Mouse (Mus musculus) cerebellum, adult 18-20 months (tissue): ENCODE measurements around the gene Trpc2.

ENCODE experiments used
- DNase-seq, 2 experiments: peaks; one replicate each; pipeline ENCODE4 v3.0.0; 2021

Trpc2 gene

GRCm38 (mm10) chr7:102102696-102103095 lies 19.8 kb downstream of the Trpc2 start:
- DNase-seq, result no peak

- no peak for DNase-seq
Measured at GRCm38 (mm10) chr7:102103555-102103954, 20.6 kb downstream of the Trpc2 start.

DNA sequence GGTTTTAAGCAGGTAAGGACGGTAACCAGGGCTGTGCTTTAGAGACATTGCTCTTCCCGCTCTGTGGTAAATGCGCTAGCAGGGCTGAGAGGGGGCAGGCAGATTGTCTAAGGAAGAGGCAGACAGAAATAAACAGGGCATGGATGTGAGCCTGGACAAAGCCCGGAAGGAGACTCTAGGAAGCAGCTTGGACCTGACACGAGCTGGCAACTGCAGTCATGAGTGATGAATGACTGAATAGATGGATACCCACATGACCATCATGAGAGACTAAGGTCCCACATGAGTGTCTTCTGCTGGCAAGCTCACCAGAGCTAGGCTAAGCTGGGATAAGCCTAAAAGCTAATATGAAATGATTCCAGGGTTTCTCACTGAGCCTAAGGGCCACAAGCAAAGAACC lies 21.2 kb downstream of the Trpc2 start:
- peak; percentile 40 to 47 for DNase-seq

DNA sequence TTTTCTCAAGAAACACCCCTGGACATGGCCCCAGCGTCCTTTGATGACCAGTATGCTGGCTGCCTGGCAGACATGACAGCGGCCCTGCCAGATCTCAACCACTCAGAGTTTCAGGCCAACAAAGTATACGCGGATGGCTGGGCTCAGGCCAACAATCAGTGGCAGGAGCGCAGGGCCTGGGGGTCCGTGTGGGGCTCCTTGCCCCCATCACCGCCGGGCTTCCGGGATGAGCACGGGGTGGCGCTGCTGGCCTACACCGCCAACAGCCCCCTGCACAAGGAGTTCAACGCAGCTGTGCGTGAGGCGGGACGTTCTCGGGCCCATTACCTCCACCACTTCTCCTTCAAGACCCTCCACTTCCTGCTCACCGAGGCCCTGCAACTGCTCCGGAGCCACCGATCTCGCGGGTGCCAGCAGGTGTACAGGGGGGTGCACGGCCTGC lies 23.8 kb downstream of the Trpc2 start:
- no peak for DNase-seq

GRCm38 (mm10) chr7:102108206-102108605 lies 25.3 kb downstream of the Trpc2 start:
- no peak for DNase-seq

GRCm38 (mm10) chr7:102109171-102109570 lies 26.3 kb downstream of the Trpc2 start, which contains the start of gene Art5:
Gene Art5 (minus strand): TSS chr7:102109489.
- no peak for DNase-seq

DNA sequence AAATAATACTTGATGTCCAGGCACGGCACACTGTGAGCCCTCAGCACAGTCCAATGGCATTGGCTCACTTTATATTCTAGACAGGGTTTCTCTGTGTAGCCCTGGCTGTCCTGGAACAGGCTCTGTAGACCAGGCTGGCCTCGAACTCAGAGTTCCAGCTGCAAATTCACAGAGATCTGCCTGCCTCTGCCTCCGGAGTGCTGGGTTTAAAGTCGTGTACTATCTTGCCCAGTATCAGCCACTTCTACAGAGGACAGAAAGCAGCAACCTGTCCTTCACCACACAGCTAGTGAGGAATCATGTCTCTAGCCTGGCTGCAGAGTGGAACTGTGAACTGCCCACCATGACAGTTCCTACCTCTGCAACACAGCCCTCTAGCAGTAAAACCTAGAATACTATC lies 26.8 kb downstream of the Trpc2 start:
- DNase-seq, result no peak

- no peak for DNase-seq
Measured at GRCm38 (mm10) chr7:102113151-102113729, 30.3 kb downstream of the Trpc2 start.

DNA sequence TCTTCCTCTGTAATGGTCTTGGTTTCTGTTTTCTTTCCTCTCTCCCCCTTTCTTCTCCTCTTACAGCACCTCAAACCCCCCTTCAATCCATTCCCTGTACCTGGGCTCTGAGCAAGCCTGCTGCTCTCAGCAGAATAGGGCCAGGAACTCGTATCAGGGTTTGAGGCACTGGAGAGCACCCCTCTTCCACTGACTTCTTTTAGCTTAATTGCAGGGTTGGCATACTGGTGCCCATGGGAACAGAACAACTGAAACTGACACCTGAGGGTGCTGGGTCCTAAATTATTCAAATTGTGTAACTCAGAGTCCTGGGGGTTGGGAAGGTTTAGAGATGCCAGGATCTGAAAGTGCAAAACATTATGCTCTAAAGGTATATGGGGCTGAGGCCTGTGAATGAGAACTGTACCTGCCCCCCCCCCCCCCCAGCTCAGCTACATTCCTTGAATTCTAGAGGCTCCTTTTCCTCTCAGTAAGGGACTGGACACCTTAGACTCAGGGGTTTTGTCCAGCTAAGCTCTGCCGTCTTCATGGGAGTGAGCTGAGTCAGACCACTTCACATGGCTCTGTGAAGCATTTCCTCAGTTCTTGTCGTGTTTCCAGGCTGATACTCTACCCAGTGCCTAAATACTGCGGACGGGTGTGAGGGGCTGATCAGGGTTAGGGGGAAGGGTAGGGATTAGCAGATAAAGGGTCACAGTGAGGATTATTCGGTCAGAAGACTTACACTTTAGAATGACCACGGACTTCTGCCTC lies 33.8 kb downstream of the Trpc2 start, which contains the start of gene Chrna10:
Gene Chrna10, minus strand, starts transcription at position 250 of the 753 bp plus-strand sequence.
- DNase-seq, result no peak

DNA sequence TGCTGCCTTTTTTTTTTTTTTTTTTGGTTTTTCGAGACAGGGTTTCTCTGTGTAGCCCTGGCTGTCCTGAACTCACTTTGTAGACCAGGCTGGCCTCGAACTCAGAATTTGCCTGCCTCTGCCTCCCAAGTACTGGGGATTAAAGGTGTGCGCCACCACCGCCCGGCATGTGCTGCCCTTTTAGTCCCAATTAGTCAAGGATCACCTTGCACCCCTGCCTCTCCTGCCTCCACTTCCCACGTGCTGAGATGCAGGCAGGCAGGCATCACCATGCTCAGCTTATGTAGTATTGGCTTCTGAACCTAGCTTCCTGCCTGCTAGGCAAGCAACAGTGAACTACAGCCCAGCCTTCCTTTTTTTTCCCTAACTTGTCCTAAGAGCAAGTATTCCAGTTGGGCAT lies 34.5 kb downstream of the Trpc2 start:
- DNase-seq, result no peak

DNA sequence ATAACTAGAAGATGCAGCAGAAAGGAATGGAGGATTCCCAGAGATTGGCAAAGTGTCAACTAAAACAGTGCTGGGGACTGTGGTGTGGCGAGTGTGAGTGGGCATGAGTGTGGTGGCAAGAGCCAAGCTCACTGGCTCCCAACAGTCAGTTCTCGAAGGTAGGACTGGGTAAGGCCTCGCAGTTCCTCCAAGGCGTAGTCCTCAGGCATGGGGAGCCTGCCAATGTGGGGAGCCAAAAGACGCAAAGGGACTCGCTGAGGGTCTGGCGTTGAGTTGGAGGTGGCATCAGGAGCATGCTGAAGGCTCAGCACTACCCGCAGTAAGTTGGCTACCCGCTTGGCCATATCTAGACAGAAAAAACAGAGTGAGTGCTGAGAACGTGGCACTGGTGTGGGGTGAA lies 37.4 kb downstream of the Trpc2 start:
- no peak for DNase-seq

- no peak for DNase-seq
Measured at GRCm38 (mm10) chr7:102132395-102132794, 49.5 kb downstream of the Trpc2 start.

- DNase-seq, result peak; percentile 20 to 30
Measured at GRCm38 (mm10) chr7:102137464-102137863, 54.5 kb downstream of the Trpc2 start.

DNA sequence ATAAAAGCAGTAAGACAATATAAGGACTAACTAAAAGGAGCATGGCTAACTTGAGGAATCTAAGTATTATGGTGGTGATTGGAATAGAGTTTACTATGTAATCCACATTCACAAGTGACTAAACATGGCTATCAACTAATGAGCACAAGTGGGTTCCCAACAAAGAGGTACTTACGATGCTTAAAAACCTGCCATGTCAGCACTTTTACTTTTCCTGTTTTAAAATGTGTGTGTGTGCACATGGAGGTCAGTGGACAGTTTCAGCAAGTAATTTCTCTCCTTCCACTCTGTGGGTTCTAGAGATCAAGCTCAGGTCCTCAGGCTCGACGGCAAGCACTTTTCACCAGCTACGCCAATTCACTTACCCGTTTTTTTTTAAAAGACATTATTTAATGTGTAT lies 55.0 kb downstream of the Trpc2 start:
- DNase-seq, result no peak
